Mouse (Mus musculus) CH12.LX (cell line): ENCODE data around the gene Smc5. TPM values are rescaled to one million over a fixed set of nuclear protein-coding genes. Genes with fewer than 3 reads are reported as not detected.

Experiments
- DNase-seq: peaks from one replicate; pipeline ENCODE4 v3.0.0-alpha.2; 2013; ENCODE audit errors: extremely low read depth
- H3K27ac ChIP-seq: 2 replicates; pipeline ENCODE4 v1.5.1; 2012; ENCODE audit warnings: low read depth, mild to moderate bottlenecking, control low read depth, moderate library complexity; ENCODE audit not compliant: insufficient read depth
- H3K27me3 ChIP-seq: replicated peaks from 2 replicates; pipeline ENCODE3; 2012; ENCODE audit warnings: inconsistent platforms
- H3K36me3 ChIP-seq, 2 experiments: replicated peaks in 1 of 2; 2 replicates each; pipeline versions ENCODE3 to v1.6.1; 2012; ENCODE audit warnings: inconsistent platforms in 1 of 2, low read length in 1 of 2, mild to moderate bottlenecking in 1 of 2, mixed read lengths in 1 of 2, moderate library complexity in 1 of 2; ENCODE audit not compliant: control insufficient read depth in 1 of 2, insufficient read depth in 1 of 2
- H3K4me1 ChIP-seq, 2 experiments: 2 replicates each; pipeline ENCODE4 v1.6.1; 2012; ENCODE audit warnings: inconsistent platforms in 1 of 2, moderate library complexity in 1 of 2; ENCODE audit not compliant: insufficient read depth in 2 of 2, control insufficient read depth in 1 of 2
- H3K4me2 ChIP-seq: 2 replicates; pipeline ENCODE4 v1.6.1; 2012; ENCODE audit warnings: low read depth, mild to moderate bottlenecking, control low read depth; ENCODE audit not compliant: poor library complexity, insufficient read depth, severe bottlenecking
- H3K4me3 ChIP-seq, 3 experiments: fragments of 150-350 bp in 1 of 3; sonication (generic) in 1 of 3; replicated peaks in 1 of 3; 2 replicates each; pipeline versions ENCODE3 to v1.5.1; 2011 to 2012; ENCODE audit warnings: low read depth in 2 of 3, low read length in 2 of 3, mild to moderate bottlenecking in 2 of 3, moderate library complexity in 2 of 3, control low read depth in 1 of 3, improper control_type of control experiment in 1 of 3, inconsistent platforms in 1 of 3, mixed read lengths in 1 of 3; ENCODE audit not compliant: poor library complexity in 1 of 3
- H3K79me2 ChIP-seq: replicated peaks from 2 replicates; pipeline ENCODE4 v1.6.1; 2012; ENCODE audit warnings: mild to moderate bottlenecking, moderate library complexity; ENCODE audit not compliant: control insufficient read depth, poor library complexity, insufficient read depth, severe bottlenecking; ENCODE audit errors: extremely low read depth
- H3K9ac ChIP-seq: 2 replicates; pipeline ENCODE4 v1.6.1; 2012; ENCODE audit warnings: low read depth, mild to moderate bottlenecking, control low read depth, moderate library complexity; ENCODE audit not compliant: insufficient read depth
- H3K9me3 ChIP-seq: replicated peaks from 2 replicates; pipeline ENCODE3; 2012; ENCODE audit warnings: low read length, inconsistent platforms, mixed read lengths
- CHD1 ChIP-seq: IDR thresholded peaks from 2 replicates; pipeline ENCODE4 v1.6.1; 2012; ENCODE audit warnings: low read depth, low read length, improper control_type of control experiment, inconsistent platforms
- CHD2 ChIP-seq: IDR thresholded peaks from 2 replicates; pipeline ENCODE4 v1.6.1; 2011; ENCODE audit warnings: low read length, improper control_type of control experiment
- CTCF ChIP-seq, 2 experiments: IDR thresholded peaks in 1 of 2; conservative IDR thresholded peaks in 1 of 2; 2 replicates each; pipeline ENCODE4 v1.5.1; 2011 to 2012; ENCODE audit warnings: low read depth in 2 of 2, low read length in 2 of 2, improper control_type of control experiment in 1 of 2, inconsistent platforms in 1 of 2, mild to moderate bottlenecking in 1 of 2, moderate library complexity in 1 of 2
- E2F4 ChIP-seq: IDR thresholded peaks from 2 replicates; pipeline ENCODE4 v1.6.1; 2011; ENCODE audit warnings: low read depth, low read length, improper control_type of control experiment; ENCODE audit not compliant: insufficient replicate concordance
- ELF1 ChIP-seq: IDR thresholded peaks from 2 replicates; pipeline ENCODE4 v1.6.1; 2014; ENCODE audit warnings: low read depth, mild to moderate bottlenecking, inconsistent platforms, low read length, improper control_type of control experiment
- EP300 ChIP-seq: IDR thresholded peaks from 2 replicates; pipeline ENCODE4 v1.6.1; 2011; ENCODE audit warnings: low read length, improper control_type of control experiment
- ETS1 ChIP-seq: conservative IDR thresholded peaks from 2 replicates; pipeline ENCODE4 v1.6.1; 2012; ENCODE audit warnings: low read depth, mild to moderate bottlenecking, inconsistent platforms, low read length, improper control_type of control experiment, moderate library complexity
- GABPA ChIP-seq: IDR thresholded peaks from 2 replicates; pipeline ENCODE4 v1.6.1; 2012; ENCODE audit warnings: low read depth, low read length, improper control_type of control experiment, inconsistent platforms; ENCODE audit not compliant: insufficient replicate concordance
- IRF4 ChIP-seq: IDR thresholded peaks from 2 replicates; pipeline ENCODE4 v1.6.1; 2014; ENCODE audit warnings: low read depth, mild to moderate bottlenecking, inconsistent platforms, low read length, improper control_type of control experiment
- KAT2A ChIP-seq: IDR thresholded peaks from 2 replicates; pipeline ENCODE4 v1.6.1; 2012; ENCODE audit warnings: low read length, improper control_type of control experiment, inconsistent platforms; ENCODE audit not compliant: insufficient replicate concordance
- MAFK ChIP-seq: IDR thresholded peaks from 2 replicates; pipeline ENCODE4 v1.6.1; 2011; ENCODE audit warnings: low read length, improper control_type of control experiment; ENCODE audit not compliant: insufficient replicate concordance
- MAX ChIP-seq: IDR thresholded peaks from 2 replicates; pipeline ENCODE4 v1.6.1; 2011; ENCODE audit warnings: low read length, improper control_type of control experiment
- MEF2A ChIP-seq: IDR thresholded peaks from 2 replicates; pipeline ENCODE4 v1.6.1; 2014; ENCODE audit warnings: low read depth, mild to moderate bottlenecking, inconsistent platforms, low read length, improper control_type of control experiment, borderline replicate concordance
- MXI1 ChIP-seq: IDR thresholded peaks from 2 replicates; pipeline ENCODE4 v1.6.1; 2011; ENCODE audit warnings: mild to moderate bottlenecking, low read depth, low read length, improper control_type of control experiment
- MYC ChIP-seq: IDR thresholded peaks from 2 replicates; pipeline ENCODE4 v1.6.1; 2011; ENCODE audit warnings: low read depth, mild to moderate bottlenecking, improper control_type of control experiment, low read length
- NELFE ChIP-seq: IDR thresholded peaks from 2 replicates; pipeline ENCODE4 v1.6.1; 2011; ENCODE audit warnings: low read depth, low read length, improper control_type of control experiment
- PAX5 ChIP-seq: IDR thresholded peaks from 2 replicates; pipeline ENCODE4 v1.6.1; 2012; ENCODE audit warnings: low read length, inconsistent platforms, mixed read lengths
- POLR2A ChIP-seq: IDR thresholded peaks from 2 replicates; pipeline ENCODE4 v1.6.1; 2011; ENCODE audit warnings: low read depth, mild to moderate bottlenecking, improper control_type of control experiment, low read length
- POLR2AphosphoS2 ChIP-seq: IDR thresholded peaks from 2 replicates; pipeline ENCODE4 v1.6.1; 2011; ENCODE audit warnings: low read depth, low read length, improper control_type of control experiment
- RAD21 ChIP-seq: IDR thresholded peaks from 2 replicates; pipeline ENCODE4 v1.6.1; 2011; ENCODE audit warnings: low read depth, mild to moderate bottlenecking, low read length, improper control_type of control experiment, moderate library complexity
- RCOR1 ChIP-seq: conservative IDR thresholded peaks from 2 replicates; pipeline ENCODE4 v1.6.1; 2012; ENCODE audit warnings: low read depth, mild to moderate bottlenecking, inconsistent platforms, low read length, improper control_type of control experiment
- SIN3A ChIP-seq: IDR thresholded peaks from 2 replicates; pipeline ENCODE4 v1.6.1; 2012; ENCODE audit warnings: low read length, improper control_type of control experiment, inconsistent platforms
- TCF12 ChIP-seq: IDR thresholded peaks from 2 replicates; pipeline ENCODE4 v1.6.1; 2014; ENCODE audit warnings: low read depth, mild to moderate bottlenecking, inconsistent platforms, low read length, improper control_type of control experiment
- UBTF ChIP-seq: IDR thresholded peaks from 2 replicates; pipeline ENCODE4 v1.6.1; 2012; ENCODE audit warnings: low read depth, mild to moderate bottlenecking, inconsistent platforms, low read length, improper control_type of control experiment, moderate library complexity
- ZKSCAN1 ChIP-seq: IDR thresholded peaks from 2 replicates; pipeline ENCODE4 v1.6.1; 2012; ENCODE audit warnings: low read depth, inconsistent platforms, low read length, improper control_type of control experiment, borderline replicate concordance
- ZMIZ1 ChIP-seq: IDR thresholded peaks from 2 replicates; pipeline ENCODE4 v1.6.1; 2012; ENCODE audit warnings: low read depth, mild to moderate bottlenecking, inconsistent platforms, low read length, improper control_type of control experiment
- ZNF384 ChIP-seq: IDR thresholded peaks from 2 replicates; pipeline ENCODE4 v1.6.1; 2012; ENCODE audit warnings: low read depth, low read length, improper control_type of control experiment, inconsistent platforms
- dilution Hi-C: fragments of 300-500 bp; cut with MboI; formaldehyde crosslinking; loops from 2 replicates; pipeline ENCODE4 v1.14.3; 2020; ENCODE audit warnings: low sequenced_read_pairs; ENCODE audit not compliant: extremely low pct_unique_long_range_greater_than_20kb, extremely low pct_ligation_motif_present
- in situ Hi-C: fragments of 300-500 bp; cut with MboI; formaldehyde crosslinking; loops from 3 replicates; pipeline ENCODE4 v1.14.3; 2019; ENCODE audit warnings: low sequenced_read_pairs, low pct_ligation_motif_present, low pct_unique_long_range_greater_than_20kb, mixed read lengths
- polyA plus RNA-seq: library from polyadenylated mRNA; unstranded; fragments of >175 nt; gene quantifications from 2 replicates; pipeline ENCODE4 v1.2.1, GENCODE M21; 2012; ENCODE audit warnings: low read depth; ENCODE audit not compliant: insufficient read length
- total RNA-seq, 2 experiments: library from RNA; depleted of rRNA; stranded (reverse); fragments of 300-350 nt in 1 of 2; fragments of >200 nt in 1 of 2; gene quantifications; 2 replicates each; pipeline ENCODE4 v1.2.3; 2012 to 2014

The Smc5 gene
- total and polyA plus RNA-seq, 3 experiments, result 22.8 to 43.4 (median 34.5) TPM

DNA sequence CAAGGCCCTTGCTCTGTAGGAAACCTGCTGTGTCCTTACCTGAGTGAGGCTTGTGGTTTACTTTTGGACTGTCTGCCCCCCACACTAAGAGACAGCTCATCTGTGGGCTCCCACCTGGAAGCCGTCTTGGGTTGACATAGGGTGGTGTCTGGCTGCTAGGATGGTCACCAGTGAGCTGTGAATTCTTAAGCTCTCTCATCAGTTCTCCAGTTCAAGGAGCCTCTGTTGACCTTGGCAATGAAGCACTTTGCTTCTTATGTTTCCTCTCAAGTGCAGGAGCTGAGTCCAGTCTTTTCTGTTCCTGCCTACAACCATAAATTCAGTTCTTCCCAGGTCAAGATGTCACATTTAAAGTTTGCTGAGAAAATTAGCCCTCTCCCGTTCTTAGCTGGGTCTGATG, 98.2 kb downstream of the Smc5 start:
- in situ Hi-C loops (no loop called here), dilution Hi-C loops (no loop called here)
- H3K27ac ChIP-seq, result no peak overlapping the region
- no peak overlapping the region for H3K9ac ChIP-seq
- H3K9me3 ChIP-seq, result peaks cover 2% of the 10 kb centered on the region
- H3K4me2 ChIP-seq, result no peak overlapping the region
- no peaks in the 10 kb centered on the region for H3K27me3 ChIP-seq
- H3K4me1 ChIP-seq, result no peaks in the 10 kb centered on the region
- TF ChIP-seq RAD21 (no peak), ZNF384 (no peak), CTCF (conservative IDR thresholded peaks at IDR 0.05 in 1 of 2, IDR thresholded peaks at IDR 0.05 in 1 of 2; ENCODE audit: low read depth in 2 of 2, low read length in 2 of 2) (no peak), TCF12 (no peak), ZMIZ1 (no peak), POLR2AphosphoS2 (no peak), PAX5 (no peak), POLR2A (no peak), ETS1 (no peak), NELFE (no peak), MEF2A (no peak), MXI1 (no peak), CHD2 (no peak), ZKSCAN1 (no peak), IRF4 (no peak), KAT2A (no peak), MAFK (no peak), GABPA (no peak)
- no peak overlapping the region for H3K4me3 ChIP-seq
- no peak for DNase-seq
- H3K79me2 ChIP-seq, result no peaks in the 10 kb centered on the region
- peaks cover 0 to 2% of the 10 kb centered on the region in 2 experiments for H3K36me3 ChIP-seq

DNA sequence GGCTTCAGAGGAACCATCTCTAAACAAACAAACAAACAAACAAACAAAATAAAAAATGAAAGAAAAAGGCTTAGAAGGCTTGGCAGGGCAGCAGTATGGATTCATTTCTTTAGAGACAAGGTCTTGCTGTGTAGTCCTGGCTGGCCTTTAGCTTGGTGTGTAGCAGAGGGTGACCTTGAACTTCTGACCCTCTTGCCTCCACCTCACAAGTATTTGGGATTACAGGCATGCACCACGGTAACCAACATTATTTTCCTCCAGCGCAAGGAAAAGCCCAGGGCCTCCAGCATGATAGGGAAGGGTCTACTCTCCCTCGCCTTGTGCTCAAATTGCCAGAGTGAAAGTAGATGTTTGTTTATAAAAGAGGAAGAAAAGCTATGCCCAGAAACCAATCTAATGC, 98.6 kb downstream of the Smc5 start:
- H3K27me3 ChIP-seq, result no peaks in the 10 kb centered on the region
- no peak for DNase-seq
- no peak for TF ChIP-seq POLR2A
- no peak for TF ChIP-seq TCF12
- TF ChIP-seq RCOR1, result no peak
- TF ChIP-seq SIN3A, result no peak
- TF ChIP-seq CHD2, result no peak
- no peak for TF ChIP-seq MAFK
- no peak for TF ChIP-seq POLR2AphosphoS2
- TF ChIP-seq EP300, result no peak
- no peak for TF ChIP-seq MYC
- no peak for TF ChIP-seq RAD21
- no peak for TF ChIP-seq E2F4
- no peak for TF ChIP-seq ELF1
- TF ChIP-seq CHD1, result no peak
- no peak for TF ChIP-seq GABPA
- TF ChIP-seq IRF4, result no peak
- TF ChIP-seq UBTF, result no peak
- no peak for TF ChIP-seq MAX
- TF ChIP-seq, all 38 proteins: peak for 0
- Histone ChIP-seq H3K79me2 (no peaks in the 10 kb centered on the region), H3K36me3 (no peaks in the 10 kb centered on the region), H3K4me1 (no peaks in the 10 kb centered on the region), H3K27ac (no peak overlapping the region), H3K9me3 (peaks cover 4% of the 10 kb centered on the region), H3K9ac (no peak overlapping the region), H3K4me2 (no peak overlapping the region), H3K4me3 (no peak overlapping the region)
- in situ Hi-C loops (no loop called here), dilution Hi-C loops (no loop called here)
